Mouse (Mus musculus) forebrain, embryonic 13.5 days (tissue): ENCODE measurements around the gene Il1rap. TPM values are rescaled to one million over a fixed set of nuclear protein-coding genes. Genes with fewer than 3 reads are reported as not detected.
A peak's percentile ranks its signal among the peaks of the same experiment; 100 is the strongest.

Source experiments
- ATAC-seq: fragments of 200-750 bp; cut with Nextera tagmentation; 2 replicates; pipeline ENCODE4 v1.8.0; 2017
- H3K27ac ChIP-seq: fragments of 300-500 bp; sonication (generic); 2 replicates; pipeline ENCODE4 v1.5.1; 2015; ENCODE audit warnings: inconsistent platforms, mild to moderate bottlenecking, moderate library complexity
- H3K27me3 ChIP-seq: fragments of 300-500 bp; sonication (generic); 2 replicates; pipeline ENCODE4 v1.6.1; 2015; ENCODE audit warnings: mild to moderate bottlenecking, inconsistent platforms
- H3K36me3 ChIP-seq: fragments of 300-500 bp; sonication (generic); 2 replicates; pipeline ENCODE4 v1.6.1; 2015; ENCODE audit warnings: mild to moderate bottlenecking, inconsistent platforms; ENCODE audit not compliant: poor library complexity, severe bottlenecking
- H3K4me1 ChIP-seq: fragments of 300-500 bp; sonication (generic); 2 replicates; pipeline ENCODE4 v1.6.1; 2015; ENCODE audit warnings: inconsistent platforms
- H3K4me2 ChIP-seq: fragments of 300-500 bp; sonication (generic); 2 replicates; pipeline ENCODE4 v1.6.1; 2015; ENCODE audit warnings: inconsistent platforms, mild to moderate bottlenecking, moderate library complexity
- H3K4me3 ChIP-seq: fragments of 300-500 bp; sonication (generic); 2 replicates; pipeline ENCODE4 v1.5.1; 2015; ENCODE audit warnings: mild to moderate bottlenecking, inconsistent platforms
- H3K9ac ChIP-seq: fragments of 300-500 bp; sonication (generic); 2 replicates; pipeline ENCODE4 v1.6.1; 2015; ENCODE audit warnings: mild to moderate bottlenecking, inconsistent platforms
- H3K9me3 ChIP-seq: fragments of 300-500 bp; sonication (generic); replicated peaks from 2 replicates; pipeline ENCODE4 v1.6.1; 2016; ENCODE audit warnings: inconsistent platforms
- WGBS: fragments of 180-500 bp; shearing (Covaris S2); methylation state at CpG from one replicate; pipeline ENCODE4 v1.1.7; 2015; 5-methylcytosine and 5-hydroxymethylcytosine counted together
- polyA plus RNA-seq: library from polyadenylated mRNA; unstranded; fragments of >200 nt; fragmentation: Nextera tagmentation; extraction: Ambion mirVana; gene quantifications from 2 replicates; pipeline ENCODE4 v1.2.1, GENCODE M21; 2015

The Il1rap gene
- polyA plus RNA-seq, 1 experiment from 2014 or later = 2.6 TPM

GRCm38 (mm10) chr16:26705658-26706371, 124.3 kb downstream of the Il1rap start:
- H3K4me2 ChIP-seq = no peak overlapping the region
- H3K9ac ChIP-seq = no peak overlapping the region
- H3K4me3 ChIP-seq = no peak overlapping the region
- H3K27ac ChIP-seq = no peak overlapping the region
- ATAC-seq = no peak
- H3K27me3 ChIP-seq = no peaks in the 10 kb centered on the region
- WGBS = 75% methylated on average over 6 of the region's 6 CpGs
- H3K9me3 ChIP-seq = no peaks in the 10 kb centered on the region
- H3K36me3 ChIP-seq = no peaks in the 10 kb centered on the region
- no peaks in the 10 kb centered on the region for H3K4me1 ChIP-seq

- Histone ChIP-seq H3K36me3 (no peaks in the 10 kb centered on the region), H3K9me3 (no peaks in the 10 kb centered on the region), H3K27me3 (no peaks in the 10 kb centered on the region), H3K9ac (no peak overlapping the region), H3K27ac (no peak overlapping the region), H3K4me2 (no peak overlapping the region), H3K4me3 (no peak overlapping the region), H3K4me1 (no peaks in the 10 kb centered on the region)
- no peak for ATAC-seq
- WGBS = 78% methylated on average over 2 of the region's 2 CpGs
Measured at GRCm38 (mm10) chr16:26706503-26706902, 125.0 kb downstream of the Il1rap start.

DNA sequence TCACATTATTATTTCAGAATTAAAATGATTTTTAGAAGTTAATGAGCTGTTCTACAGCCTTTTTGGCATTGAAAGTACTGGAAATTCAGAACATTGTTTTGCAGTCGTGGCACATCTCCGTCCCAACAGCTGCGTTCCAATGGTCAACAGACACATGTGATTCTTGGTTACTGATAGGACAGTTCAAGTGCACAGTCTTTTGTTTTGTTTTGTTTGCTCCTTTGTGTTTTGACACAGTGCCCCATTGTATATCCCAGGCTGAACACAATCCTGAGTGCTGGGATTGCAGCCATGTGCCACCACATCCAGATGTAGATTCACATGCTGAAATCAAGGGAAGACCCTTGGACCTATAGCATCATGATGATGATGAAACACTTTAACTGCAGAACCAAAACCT, 129.4 kb downstream of the Il1rap start:
- H3K27ac ChIP-seq = no peak overlapping the region
- no peaks in the 10 kb centered on the region for H3K9me3 ChIP-seq
- H3K4me2 ChIP-seq = no peak overlapping the region
- no peaks in the 10 kb centered on the region for H3K36me3 ChIP-seq
- no peak overlapping the region for H3K4me3 ChIP-seq
- no peaks in the 10 kb centered on the region for H3K27me3 ChIP-seq
- no peaks in the 10 kb centered on the region for H3K4me1 ChIP-seq
- WGBS = 88% methylated on average over 3 of the region's 3 CpGs
- ATAC-seq = no peak
- no peak overlapping the region for H3K9ac ChIP-seq

DNA sequence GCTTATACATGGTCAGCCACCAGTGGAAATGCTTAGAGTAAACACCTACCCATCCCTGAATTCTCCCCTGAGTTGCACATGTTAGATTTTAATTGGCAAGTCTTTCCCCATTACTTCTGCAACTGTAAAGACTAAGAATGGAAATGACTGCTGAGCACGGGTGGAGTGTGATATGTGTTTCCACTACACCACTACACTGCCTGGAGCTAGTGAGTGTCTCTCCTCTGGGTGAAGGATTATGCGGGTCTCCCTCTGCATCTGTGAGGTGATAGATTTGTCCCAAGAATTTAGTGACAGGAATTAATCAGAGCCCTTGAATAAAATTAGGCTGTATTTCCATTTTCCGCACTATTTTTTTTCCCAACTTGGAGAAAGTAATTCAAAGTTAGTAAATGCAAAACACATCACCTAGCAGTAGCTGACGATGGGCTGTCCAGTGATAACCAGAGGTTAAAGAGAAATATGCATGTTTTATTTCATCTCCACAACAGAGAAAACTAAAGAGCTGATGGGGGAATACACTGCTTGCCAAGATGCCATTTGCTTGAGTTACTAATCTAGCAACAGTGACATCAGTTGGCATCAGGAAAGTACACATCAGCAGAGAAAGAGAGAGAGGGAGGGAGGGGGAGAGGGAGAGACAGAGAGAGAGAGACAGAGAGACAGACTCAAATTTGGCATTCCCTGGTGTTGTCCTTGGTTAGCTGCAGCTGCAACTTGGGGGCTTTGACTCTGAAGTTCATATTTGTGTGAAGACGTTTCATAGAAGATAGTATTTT, 132.2 kb downstream of the Il1rap start:
- ATAC-seq = peak; percentile 48; the same call in 1 of the 2 replicates
- Histone ChIP-seq H3K4me1 (no peaks in the 10 kb centered on the region), H3K27me3 (no peaks in the 10 kb centered on the region), H3K9ac (no peak overlapping the region), H3K9me3 (no peaks in the 10 kb centered on the region), H3K4me3 (no peak overlapping the region), H3K36me3 (no peaks in the 10 kb centered on the region), H3K4me2 (no peak overlapping the region), H3K27ac (no peak overlapping the region)
- WGBS = 81% methylated on average over 5 of the region's 5 CpGs

- Histone ChIP-seq H3K9ac (no peak overlapping the region), H3K27me3 (no peaks in the 10 kb centered on the region), H3K4me2 (no peak overlapping the region), H3K36me3 (no peaks in the 10 kb centered on the region), H3K4me1 (no peaks in the 10 kb centered on the region), H3K9me3 (no peaks in the 10 kb centered on the region), H3K27ac (no peak overlapping the region), H3K4me3 (no peak overlapping the region)
- peak; percentile 48; the same call in 1 of the 2 replicates for ATAC-seq
- WGBS = 81% methylated on average over 11 of the region's 11 CpGs
Measured at GRCm38 (mm10) chr16:26722464-26722863, 141.0 kb downstream of the Il1rap start.

GRCm38 (mm10) chr16:26723952-26724747, 142.6 kb downstream of the Il1rap start:
- ATAC-seq = no peak
- 77% methylated on average over 5 of the region's 5 CpGs for WGBS
- no peak overlapping the region for H3K4me2 ChIP-seq

GRCm38 (mm10) chr16:26728139-26728538, 146.6 kb downstream of the Il1rap start:
- no peak overlapping the region for H3K9ac ChIP-seq
- 85% methylated on average over 3 of the region's 3 CpGs for whole genome bisulfite sequencing
- H3K36me3 ChIP-seq = no peaks in the 10 kb centered on the region
- H3K4me2 ChIP-seq = no peak overlapping the region
- H3K9me3 ChIP-seq = no peaks in the 10 kb centered on the region
- no peaks in the 10 kb centered on the region for H3K27me3 ChIP-seq
- no peak overlapping the region for H3K4me3 ChIP-seq
- ATAC-seq = no peak
- H3K27ac ChIP-seq = no peak overlapping the region
- H3K4me1 ChIP-seq = 0 out of 2 replicates have a peak, but pooled peaks cover 4% of the 10 kb centered on the region

More at GRCm38 (mm10) chr16:26723952-26724747, 142.6 kb downstream of the Il1rap start:
- H3K27ac ChIP-seq = no peak overlapping the region
- no peaks in the 10 kb centered on the region for H3K4me1 ChIP-seq
- H3K36me3 ChIP-seq = no peaks in the 10 kb centered on the region
- no peaks in the 10 kb centered on the region for H3K27me3 ChIP-seq
- no peak overlapping the region for H3K9ac ChIP-seq
- H3K9me3 ChIP-seq = no peaks in the 10 kb centered on the region
- no peak overlapping the region for H3K4me3 ChIP-seq

DNA sequence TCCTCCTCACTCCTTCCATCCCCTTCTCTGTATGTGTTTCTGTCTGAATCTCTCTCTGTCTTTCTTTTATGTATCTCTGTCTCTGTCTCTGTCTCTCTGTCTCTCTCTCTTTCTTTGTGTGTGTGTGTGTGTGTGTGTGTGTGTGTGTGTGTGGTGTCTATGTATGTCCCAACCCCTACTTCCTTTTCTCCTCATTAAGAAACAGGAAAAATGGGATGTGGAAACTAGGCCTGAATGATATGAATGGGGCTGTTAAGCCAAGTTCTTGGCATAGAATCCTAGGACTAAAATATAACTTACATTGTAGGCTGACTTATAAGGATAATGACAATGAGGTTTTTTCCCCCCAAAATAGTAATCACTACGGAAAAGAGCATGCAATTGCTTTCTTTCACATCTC, 149.4 kb downstream of the Il1rap start:
- H3K9ac ChIP-seq = no peak overlapping the region
- H3K27me3 ChIP-seq = no peaks in the 10 kb centered on the region
- H3K4me3 ChIP-seq = no peak overlapping the region
- H3K9me3 ChIP-seq = no peaks in the 10 kb centered on the region
- no peak overlapping the region for H3K4me2 ChIP-seq
- no peaks in the 10 kb centered on the region for H3K36me3 ChIP-seq
- WGBS = 89% methylated on average over 1 of the region's 1 CpGs
- 0 out of 2 replicates have a peak, but pooled peaks cover 4% of the 10 kb centered on the region for H3K4me1 ChIP-seq
- H3K27ac ChIP-seq = no peak overlapping the region
- no peak for ATAC-seq

DNA sequence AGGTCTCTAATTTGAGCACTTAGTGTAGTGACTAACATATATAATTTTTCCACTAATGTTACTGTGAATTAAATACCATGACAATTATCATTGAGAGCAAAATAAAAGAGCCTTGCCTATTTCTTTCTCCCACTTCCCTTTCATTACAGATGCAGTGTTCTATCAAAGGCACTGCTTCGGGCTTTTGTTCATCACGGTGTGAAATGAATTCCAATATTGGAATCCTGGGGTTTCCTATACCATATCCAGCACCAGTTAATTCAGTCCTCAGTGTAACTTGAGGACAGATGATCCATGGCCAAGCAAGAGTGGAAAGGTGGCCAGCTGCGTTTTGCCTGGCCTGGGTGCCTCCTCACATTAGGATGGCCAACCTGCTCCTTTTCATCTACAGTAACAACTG, 151.1 kb downstream of the Il1rap start:
- Histone ChIP-seq H3K27ac (no peak overlapping the region), H3K4me3 (no peak overlapping the region), H3K9me3 (no peaks in the 10 kb centered on the region), H3K36me3 (no peaks in the 10 kb centered on the region), H3K4me2 (no peak overlapping the region), H3K4me1 (0 out of 2 replicates have a peak, but pooled peaks cover 4% of the 10 kb centered on the region), H3K9ac (no peak overlapping the region), H3K27me3 (no peaks in the 10 kb centered on the region)
- 43% methylated on average over 3 of the region's 3 CpGs for WGBS
- ATAC-seq = no peak

DNA sequence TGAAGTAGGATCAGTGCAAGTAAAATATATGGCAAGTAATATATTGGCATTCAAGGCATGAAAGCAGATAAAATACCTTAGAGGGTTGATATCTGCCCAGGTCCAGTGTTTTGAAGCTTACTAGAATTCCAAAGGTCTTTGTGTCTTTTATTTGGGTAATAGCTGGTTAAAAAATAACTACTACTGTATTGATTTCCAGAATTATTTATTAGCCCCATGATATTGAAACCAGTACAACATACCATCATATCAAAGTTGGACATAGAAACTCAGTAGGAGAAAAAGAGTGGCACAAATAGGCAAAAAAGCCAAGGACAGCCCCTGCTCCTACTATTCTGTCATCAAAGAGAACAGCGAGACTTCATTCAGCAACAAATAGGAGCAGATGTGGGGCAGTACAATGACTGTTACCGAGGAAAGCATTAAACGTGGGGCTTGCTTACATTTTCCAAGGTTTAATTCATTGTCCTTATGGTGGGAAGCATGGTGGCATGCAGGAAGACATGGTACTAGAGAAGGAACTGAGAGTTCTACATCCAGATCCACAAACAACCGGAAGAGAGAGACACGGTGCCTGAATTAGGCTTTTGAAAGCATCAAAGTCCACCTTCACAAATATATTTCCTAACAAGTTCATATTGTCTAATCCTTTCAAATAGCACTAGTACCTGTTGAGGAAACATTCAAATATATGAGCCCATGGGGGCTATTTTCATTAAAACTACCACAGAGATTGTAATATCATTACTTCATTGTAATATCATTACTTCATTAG, 174.1 kb downstream of the Il1rap start:
- Histone ChIP-seq H3K4me3 (no peak overlapping the region), H3K9me3 (no peaks in the 10 kb centered on the region), H3K4me2 (no peak overlapping the region), H3K9ac (no peak overlapping the region), H3K27me3 (no peaks in the 10 kb centered on the region), H3K27ac (no peak overlapping the region), H3K4me1 (no peaks in the 10 kb centered on the region), H3K36me3 (no peaks in the 10 kb centered on the region)
- ATAC-seq = no peak
- 88% methylated on average over 5 of the region's 5 CpGs for whole genome bisulfite sequencing

- H3K27me3 ChIP-seq = no peaks in the 10 kb centered on the region
- no peaks in the 10 kb centered on the region for H3K36me3 ChIP-seq
- H3K4me1 ChIP-seq = no peaks in the 10 kb centered on the region
- H3K27ac ChIP-seq = no peak overlapping the region
- no peak overlapping the region for H3K4me2 ChIP-seq
- no peak overlapping the region for H3K4me3 ChIP-seq
- no peaks in the 10 kb centered on the region for H3K9me3 ChIP-seq
- no peak for ATAC-seq
- H3K9ac ChIP-seq = no peak overlapping the region
- 85% methylated on average over 2 of the region's 2 CpGs for WGBS
Measured at GRCm38 (mm10) chr16:26775976-26776375, 194.5 kb downstream of the Il1rap start.
